Mouse (Mus musculus) liver, embryonic 11.5 days (tissue): Measurements from ENCODE around the gene Trim27. TPM values are rescaled to one million over a fixed set of nuclear protein-coding genes. Genes with fewer than 3 reads are reported as not detected.

Experiments
- ATAC-seq: fragments of 200-750 bp; cut with Nextera tagmentation; replicated peaks from 2 replicates; pipeline ENCODE4 v1.8.0; 2017; ENCODE audit warnings: moderate number of reproducible peaks, mild to moderate bottlenecking, moderate TSS enrichment, moderate library complexity; ENCODE audit not compliant: low FRiP score
- DNase-seq: peaks from one replicate; pipeline ENCODE4 v3.0.0-alpha.2; 2017; ENCODE audit warnings: low spot score
- H3K27ac ChIP-seq: fragments of 300-500 bp; sonication (generic); 2 replicates; pipeline ENCODE4 v1.5.1; 2014; ENCODE audit warnings: mild to moderate bottlenecking, low read depth, low read length, control low read depth
- H3K27me3 ChIP-seq: fragments of 300-500 bp; sonication (generic); replicated peaks from 2 replicates; pipeline ENCODE4 v1.6.1; 2014; ENCODE audit warnings: low read length, mixed read lengths; ENCODE audit not compliant: control insufficient read depth, insufficient read depth
- H3K36me3 ChIP-seq: fragments of 300-500 bp; sonication (generic); 2 replicates; pipeline ENCODE4 v1.6.1; 2014; ENCODE audit warnings: mild to moderate bottlenecking, low read length, moderate library complexity, mixed read lengths; ENCODE audit not compliant: control insufficient read depth, insufficient read depth
- H3K4me1 ChIP-seq: fragments of 300-500 bp; sonication (generic); replicated peaks from 2 replicates; pipeline ENCODE4 v1.6.1; 2014; ENCODE audit warnings: low read length, mixed read lengths; ENCODE audit not compliant: control insufficient read depth, insufficient read depth
- H3K4me2 ChIP-seq: fragments of 300-500 bp; sonication (generic); 2 replicates; pipeline ENCODE4 v1.6.1; 2014; ENCODE audit warnings: mild to moderate bottlenecking, control low read depth, moderate library complexity
- H3K4me3 ChIP-seq: fragments of 300-500 bp; sonication (generic); 2 replicates; pipeline ENCODE4 v1.5.1; 2014; ENCODE audit warnings: low read depth, low read length, control low read depth
- H3K9ac ChIP-seq: fragments of 300-500 bp; sonication (generic); 2 replicates; pipeline ENCODE4 v1.6.1; 2014; ENCODE audit warnings: low read depth, low read length, control low read depth
- H3K9me3 ChIP-seq: fragments of 300-500 bp; sonication (generic); 2 replicates; pipeline ENCODE4 v1.6.1; 2016; ENCODE audit warnings: low read length, inconsistent platforms, mixed read lengths; ENCODE audit not compliant: control insufficient read depth
- WGBS: fragments of 180-500 bp; shearing (Covaris S2); extraction: QIAGEN DNeasy Blood & Tissue Kit; methylation state at CpG from one replicate; pipeline ENCODE4 v1.1.7; 2014; 5-methylcytosine and 5-hydroxymethylcytosine counted together
- polyA plus RNA-seq: library from polyadenylated mRNA; unstranded; fragments of >200 nt; fragmentation: Nextera tagmentation; extraction: Ambion mirVana; gene quantifications from 2 replicates; pipeline ENCODE4 v1.2.1, GENCODE M21; 2014

Gene Trim27
- 165 and 175 TPM in 2 replicates for polyA plus RNA-seq

DNA sequence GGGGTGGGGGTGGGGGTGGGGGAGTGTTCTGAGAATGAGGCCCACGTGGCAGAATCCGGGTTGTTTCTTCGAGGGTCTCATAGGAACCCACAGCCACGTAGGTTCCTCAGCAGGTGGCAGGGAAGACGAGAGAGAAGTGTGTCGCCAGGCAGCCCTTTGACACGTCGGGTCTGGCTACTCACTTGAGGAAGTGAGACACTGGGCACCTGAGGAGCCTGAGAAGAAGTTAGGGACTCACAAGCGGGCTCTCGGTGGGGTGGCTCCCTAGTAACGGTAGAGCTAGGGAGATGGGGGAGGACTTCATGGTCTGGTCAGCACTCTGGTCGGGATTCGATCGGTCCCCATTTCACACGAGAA, at the start of gene Trim27:
TSS of gene Trim27 (plus strand) at position 79 of the 357 bp plus-strand sequence.
- Histone ChIP-seq H3K4me3 (peak within 1 kb of the TSS; percentile 100), H3K27me3 (no peaks in the 10 kb centered on the region), H3K9me3 (no peaks in the 10 kb centered on the region), H3K4me1 (peaks cover 28% of the 10 kb centered on the region), H3K4me2 (peak within 1 kb of the TSS; percentile 98), H3K9ac (peak within 1 kb of the TSS; percentile 99), H3K27ac (peak within 1 kb of the TSS; percentile 73), H3K36me3 (peaks cover 26% of the 10 kb centered on the region)
- peak; percentile 58 for ATAC-seq
- no peak for DNase-seq
- 0% methylated on average over 15 of the region's 15 CpGs for WGBS

GRCm38 (mm10) chr13:21142421-21142820, 36.8 kb upstream of the Trim27 start:
- H3K9ac ChIP-seq: no peak overlapping the region
- ATAC-seq: no peak
- H3K9me3 ChIP-seq: no peaks in the 10 kb centered on the region
- H3K36me3 ChIP-seq: no peaks in the 10 kb centered on the region
- no peak overlapping the region for H3K27ac ChIP-seq
- H3K4me1 ChIP-seq: no peaks in the 10 kb centered on the region
- H3K4me3 ChIP-seq: no peak overlapping the region
- H3K4me2 ChIP-seq: no peak overlapping the region
- DNase-seq: no peak
- H3K27me3 ChIP-seq: no peaks in the 10 kb centered on the region
- 37% methylated on average over 8 of the region's 8 CpGs for WGBS

GRCm38 (mm10) chr13:21145767-21146166, 33.5 kb upstream of the Trim27 start, which contains the start of gene Olfr1368:
TSS of gene Olfr1368 (minus strand) at chr13:21145867.
- 59% methylated on average over 4 of the region's 4 CpGs for WGBS
- Histone ChIP-seq H3K27me3 (no peaks in the 10 kb centered on the region), H3K9ac (no peak within 1 kb of the TSS), H3K4me2 (no peak within 1 kb of the TSS), H3K4me3 (no peak within 1 kb of the TSS), H3K9me3 (no peaks in the 10 kb centered on the region), H3K36me3 (no peaks in the 10 kb centered on the region), H3K4me1 (no peaks in the 10 kb centered on the region), H3K27ac (no peak within 1 kb of the TSS)
- DNase-seq (no peak), ATAC-seq (no peak)

DNA sequence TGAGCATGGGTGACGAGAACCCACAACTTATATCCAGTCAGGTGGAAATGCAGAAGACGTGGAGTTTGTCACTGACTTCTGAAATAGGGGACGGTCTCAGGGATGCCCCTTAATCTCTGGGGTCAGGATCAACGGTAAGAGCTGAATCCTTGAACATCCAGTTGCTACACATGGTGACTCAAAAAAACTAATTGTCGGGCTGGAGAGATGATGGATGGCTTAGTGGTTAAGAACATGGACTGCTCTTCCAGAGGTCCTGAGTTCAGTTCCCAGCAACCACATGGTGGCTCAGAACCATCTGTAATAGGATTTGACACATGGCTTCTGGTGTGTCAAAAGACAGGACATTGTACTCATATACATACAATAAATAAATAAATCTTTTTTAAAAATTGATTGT, 23.4 kb upstream of the Trim27 start:
- Histone ChIP-seq H3K9ac (no peak overlapping the region), H3K27me3 (no peaks in the 10 kb centered on the region), H3K9me3 (no peaks in the 10 kb centered on the region), H3K4me1 (no peaks in the 10 kb centered on the region), H3K4me3 (no peak overlapping the region), H3K27ac (no peak overlapping the region), H3K4me2 (no peak overlapping the region), H3K36me3 (no peaks in the 10 kb centered on the region)
- WGBS: 74% methylated on average over 5 of the region's 5 CpGs
- no peak for ATAC-seq
- DNase-seq: no peak

DNA sequence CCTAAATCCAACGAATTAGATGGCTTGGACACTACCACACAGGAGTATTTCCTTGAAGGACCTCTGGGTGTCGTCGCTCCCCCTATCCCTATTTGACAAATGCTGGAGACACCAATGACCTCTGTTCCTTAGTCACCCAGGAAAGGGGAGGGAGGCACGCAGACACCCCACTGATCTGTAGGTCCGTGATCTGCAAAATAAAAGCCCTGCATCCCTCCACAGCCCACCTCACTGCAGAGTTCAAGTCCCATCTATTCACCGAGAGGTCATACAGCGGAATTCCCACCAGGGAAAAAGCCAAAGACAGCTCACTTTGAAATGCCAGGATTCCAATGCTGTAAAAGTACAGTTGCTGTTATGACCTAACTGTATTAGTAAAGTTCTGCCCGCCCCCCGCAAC, 21.2 kb upstream of the Trim27 start:
- no peak overlapping the region for H3K27ac ChIP-seq
- H3K4me2 ChIP-seq: peak overlapping the region; percentile 71
- no peak overlapping the region for H3K9ac ChIP-seq
- H3K27me3 ChIP-seq: no peaks in the 10 kb centered on the region
- WGBS: 11% methylated on average over 9 of the region's 9 CpGs
- no peaks in the 10 kb centered on the region for H3K36me3 ChIP-seq
- ATAC-seq: no peak
- no peaks in the 10 kb centered on the region for H3K9me3 ChIP-seq
- H3K4me3 ChIP-seq: peak overlapping the region; percentile 60; the same call in 1 of the 2 replicates
- no peaks in the 10 kb centered on the region for H3K4me1 ChIP-seq
- no peak for DNase-seq

- Histone ChIP-seq H3K4me1 (no peaks in the 10 kb centered on the region), H3K36me3 (no peaks in the 10 kb centered on the region), H3K4me3 (peak overlapping the region; percentile 60), H3K27me3 (no peaks in the 10 kb centered on the region), H3K9me3 (no peaks in the 10 kb centered on the region), H3K27ac (no peak overlapping the region), H3K4me2 (peak overlapping the region; percentile 71), H3K9ac (no peak overlapping the region)
- DNase-seq (peak; percentile 80), ATAC-seq (0 out of 2 replicates have a peak, but pooled peaks have one; percentile 40)
- 1% methylated on average over 19 of the region's 19 CpGs for WGBS
Measured at GRCm38 (mm10) chr13:21158785-21159474, 20.3 kb upstream of the Trim27 start.

DNA sequence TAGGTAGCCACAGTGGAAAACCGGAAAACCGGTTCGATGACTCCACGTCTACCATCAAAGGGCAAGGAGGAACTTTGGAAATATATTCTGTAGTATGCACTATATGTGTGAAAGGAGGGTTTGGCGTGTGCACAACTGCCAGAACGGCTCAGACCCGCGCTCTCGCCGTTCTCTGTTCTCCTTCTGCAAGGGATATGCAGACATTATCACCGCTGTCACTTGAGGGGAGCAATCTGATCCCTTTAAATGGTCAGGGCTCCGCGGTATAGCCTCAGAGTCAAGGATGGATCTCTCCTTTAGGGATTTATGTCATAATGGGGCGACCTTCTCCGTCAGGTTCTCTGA, 19.8 kb upstream of the Trim27 start:
- H3K27ac ChIP-seq: no peak overlapping the region
- H3K9ac ChIP-seq: no peak overlapping the region
- peak overlapping the region; percentile 60 for H3K4me3 ChIP-seq
- H3K27me3 ChIP-seq: no peaks in the 10 kb centered on the region
- ATAC-seq: no peak
- WGBS: under 1% methylated on average over 15 of the region's 15 CpGs
- H3K9me3 ChIP-seq: no peaks in the 10 kb centered on the region
- H3K4me1 ChIP-seq: no peaks in the 10 kb centered on the region
- peak; percentile 51 for DNase-seq
- peak overlapping the region; percentile 71 for H3K4me2 ChIP-seq
- no peaks in the 10 kb centered on the region for H3K36me3 ChIP-seq

- no peaks in the 10 kb centered on the region; the same call in 1 of the 2 replicates for H3K27me3 ChIP-seq
- no peaks in the 10 kb centered on the region for H3K4me1 ChIP-seq
- DNase-seq (peak; percentile 48), ATAC-seq (peak; percentile 30; the same call in 1 of the 2 replicates)
- no peaks in the 10 kb centered on the region for H3K36me3 ChIP-seq
- WGBS: under 1% methylated on average over 16 of the region's 16 CpGs
- peak overlapping the region; percentile 36; the same call in 1 of the 2 replicates for H3K9ac ChIP-seq
- no peak overlapping the region for H3K27ac ChIP-seq
- peak overlapping the region; percentile 60 for H3K4me3 ChIP-seq
- H3K4me2 ChIP-seq: peak overlapping the region; percentile 71
- no peaks in the 10 kb centered on the region for H3K9me3 ChIP-seq
Measured at GRCm38 (mm10) chr13:21160041-21160511, 19.2 kb upstream of the Trim27 start.
